Mouse (Mus musculus) kidney, embryonic 16.5 days (tissue): ENCODE data around the gene Yipf2. TPM values are rescaled to one million over a fixed set of nuclear protein-coding genes. Genes with fewer than 3 reads are reported as not detected.

Experiments
- ATAC-seq: fragments of 200-750 bp; cut with Nextera tagmentation; 2 replicates; pipeline ENCODE4 v1.8.0; 2017; ENCODE audit warnings: moderate TSS enrichment; ENCODE audit not compliant: low FRiP score, low TSS enrichment
- H3K27ac ChIP-seq: fragments of 300-500 bp; sonication (generic); 2 replicates; pipeline ENCODE4 v1.5.1; 2014; ENCODE audit warnings: low read length
- H3K27me3 ChIP-seq: fragments of 300-500 bp; sonication (generic); 2 replicates; pipeline ENCODE4 v1.6.1; 2014; ENCODE audit warnings: low read length, control low read depth, mixed read lengths; ENCODE audit not compliant: insufficient read depth
- H3K36me3 ChIP-seq: fragments of 300-500 bp; sonication (generic); 2 replicates; pipeline ENCODE4 v1.6.1; 2014; ENCODE audit warnings: low read length, control low read depth, mixed read lengths; ENCODE audit not compliant: insufficient read depth
- H3K4me1 ChIP-seq: fragments of 300-500 bp; sonication (generic); 2 replicates; pipeline ENCODE4 v1.6.1; 2014; ENCODE audit warnings: low read length, control low read depth, mixed read lengths; ENCODE audit not compliant: insufficient read depth
- H3K4me2 ChIP-seq: fragments of 300-500 bp; sonication (generic); replicated peaks from 2 replicates; pipeline ENCODE4 v1.6.1; 2014; ENCODE audit warnings: low read depth, low read length
- H3K4me3 ChIP-seq: fragments of 300-500 bp; sonication (generic); 2 replicates; pipeline ENCODE4 v1.5.1; 2014; ENCODE audit warnings: mild to moderate bottlenecking, low read length
- H3K9ac ChIP-seq: fragments of 300-500 bp; sonication (generic); replicated peaks from 2 replicates; pipeline ENCODE4 v1.6.1; 2014; ENCODE audit warnings: low read length
- H3K9me3 ChIP-seq: fragments of 300-500 bp; sonication (generic); 2 replicates; pipeline ENCODE4 v1.6.1; 2016; ENCODE audit warnings: low read length, control low read depth
- WGBS: fragments of 180-500 bp; shearing (Covaris S2); extraction: QIAGEN DNeasy Blood & Tissue Kit; methylation state at CpG from one replicate; pipeline ENCODE4 v1.1.7; 2014; 5-methylcytosine and 5-hydroxymethylcytosine counted together
- polyA plus RNA-seq: library from polyadenylated mRNA; unstranded; fragments of >200 nt; fragmentation: Nextera tagmentation; extraction: Ambion mirVana; gene quantifications from 2 replicates; pipeline ENCODE4 v1.2.1, GENCODE M21; 2015

The Yipf2 gene
- polyA plus RNA-seq, 1 experiment from 2014 or later, result 40.1 TPM

GRCm38 (mm10) chr9:21620229-21620628 is 27.6 kb upstream of the Yipf2 start:
- no peaks in the 10 kb centered on the region for H3K9me3 ChIP-seq
- ATAC-seq, result no peak
- H3K4me1 ChIP-seq, result peaks cover 15% of the 10 kb centered on the region
- 85% methylated on average over 4 of the region's 4 CpGs for WGBS
- no peak overlapping the region for H3K4me2 ChIP-seq
- H3K27me3 ChIP-seq, result no peaks in the 10 kb centered on the region
- no peaks in the 10 kb centered on the region for H3K36me3 ChIP-seq
- no peak overlapping the region for H3K9ac ChIP-seq
- H3K27ac ChIP-seq, result no peak overlapping the region
- H3K4me3 ChIP-seq, result no peak overlapping the region

- Histone ChIP-seq H3K27ac (peak overlapping the region; percentile 98), H3K9ac (peak overlapping the region; percentile 95), H3K36me3 (no peaks in the 10 kb centered on the region), H3K4me3 (peak overlapping the region; percentile 90), H3K4me1 (peaks cover 14% of the 10 kb centered on the region), H3K27me3 (no peaks in the 10 kb centered on the region), H3K9me3 (no peaks in the 10 kb centered on the region), H3K4me2 (peak overlapping the region; percentile 67)
- no peak for ATAC-seq
- WGBS, result 5% methylated on average over 10 of the region's 10 CpGs
Measured at GRCm38 (mm10) chr9:21617066-21617465, 24.4 kb upstream of the Yipf2 start.

- H3K4me2 ChIP-seq, result peak overlapping the region; percentile 67
- H3K4me1 ChIP-seq, result peaks cover 14% of the 10 kb centered on the region
- H3K36me3 ChIP-seq, result no peaks in the 10 kb centered on the region
- peak overlapping the region; percentile 90 for H3K4me3 ChIP-seq
- peak; percentile 89 for ATAC-seq
- H3K9me3 ChIP-seq, result no peaks in the 10 kb centered on the region
- peak overlapping the region; percentile 95 for H3K9ac ChIP-seq
- under 1% methylated on average over 56 of the region's 57 CpGs for WGBS
- H3K27me3 ChIP-seq, result no peaks in the 10 kb centered on the region
- H3K27ac ChIP-seq, result peak overlapping the region; percentile 98
Measured at GRCm38 (mm10) chr9:21616232-21616781, 23.7 kb upstream of the Yipf2 start.

- WGBS, result under 1% methylated on average over 28 of the region's 45 CpGs
- Histone ChIP-seq H3K4me1 (peaks cover 14% of the 10 kb centered on the region), H3K9ac (peak within 1 kb of the TSS; percentile 95), H3K27me3 (no peaks in the 10 kb centered on the region), H3K4me3 (peak within 1 kb of the TSS; percentile 90), H3K27ac (peak within 1 kb of the TSS; percentile 98), H3K36me3 (no peaks in the 10 kb centered on the region), H3K4me2 (peak within 1 kb of the TSS; percentile 71), H3K9me3 (no peaks in the 10 kb centered on the region)
- peak; percentile 96 for ATAC-seq
Measured at GRCm38 (mm10) chr9:21615617-21616231, 23.1 kb upstream of the Yipf2 start, which contains the start of gene Smarca4. TSS of gene Smarca4 (plus strand) at chr9:21616169.

- no peaks in the 10 kb centered on the region for H3K36me3 ChIP-seq
- H3K4me3 ChIP-seq, result peak overlapping the region; percentile 90
- peak overlapping the region; percentile 71 for H3K4me2 ChIP-seq
- H3K27ac ChIP-seq, result peak overlapping the region; percentile 98
- no peak for ATAC-seq
- H3K4me1 ChIP-seq, result peaks cover 14% of the 10 kb centered on the region
- 74% methylated on average over 15 of the region's 15 CpGs for WGBS
- no peaks in the 10 kb centered on the region for H3K27me3 ChIP-seq
- no peaks in the 10 kb centered on the region for H3K9me3 ChIP-seq
- H3K9ac ChIP-seq, result peak overlapping the region; percentile 87
Measured at GRCm38 (mm10) chr9:21614864-21615616, 22.4 kb upstream of the Yipf2 start.

- Histone ChIP-seq H3K4me2 (no peak overlapping the region), H3K9me3 (no peaks in the 10 kb centered on the region), H3K9ac (no peak overlapping the region), H3K4me1 (peaks cover 2% of the 10 kb centered on the region; the same call in 1 of the 2 replicates), H3K27ac (no peak overlapping the region), H3K36me3 (no peaks in the 10 kb centered on the region), H3K4me3 (no peak overlapping the region), H3K27me3 (no peaks in the 10 kb centered on the region)
- ATAC-seq, result no peak
- WGBS, result 96% methylated on average over 1 of the region's 1 CpGs
Measured at GRCm38 (mm10) chr9:21609861-21610260, 17.2 kb upstream of the Yipf2 start.

- no peaks in the 10 kb centered on the region for H3K36me3 ChIP-seq
- 90% methylated on average over 1 of the region's 1 CpGs for WGBS
- H3K4me3 ChIP-seq, result no peak overlapping the region
- H3K4me1 ChIP-seq, result no peaks in the 10 kb centered on the region
- H3K4me2 ChIP-seq, result no peak overlapping the region
- no peak overlapping the region for H3K27ac ChIP-seq
- no peaks in the 10 kb centered on the region for H3K9me3 ChIP-seq
- H3K27me3 ChIP-seq, result no peaks in the 10 kb centered on the region
- ATAC-seq, result no peak
- H3K9ac ChIP-seq, result no peak overlapping the region
Measured at GRCm38 (mm10) chr9:21606648-21607047, 14.0 kb upstream of the Yipf2 start.

- H3K27ac ChIP-seq, result no peak overlapping the region
- H3K4me3 ChIP-seq, result no peak overlapping the region
- H3K36me3 ChIP-seq, result no peaks in the 10 kb centered on the region
- no peak for ATAC-seq
- H3K9me3 ChIP-seq, result no peaks in the 10 kb centered on the region
- WGBS, result 75% methylated on average over 5 of the region's 5 CpGs
- H3K4me1 ChIP-seq, result no peaks in the 10 kb centered on the region
- H3K27me3 ChIP-seq, result no peaks in the 10 kb centered on the region
- H3K4me2 ChIP-seq, result no peak overlapping the region
- H3K9ac ChIP-seq, result no peak overlapping the region
Measured at GRCm38 (mm10) chr9:21605865-21606264, 13.2 kb upstream of the Yipf2 start.

- 73% methylated on average over 5 of the region's 5 CpGs for WGBS
- ATAC-seq, result no peak
- no peaks in the 10 kb centered on the region for H3K9me3 ChIP-seq
- H3K4me1 ChIP-seq, result no peaks in the 10 kb centered on the region
- no peak overlapping the region for H3K4me3 ChIP-seq
- no peaks in the 10 kb centered on the region for H3K36me3 ChIP-seq
- H3K27ac ChIP-seq, result no peak overlapping the region
- no peak overlapping the region for H3K4me2 ChIP-seq
- no peak overlapping the region for H3K9ac ChIP-seq
- no peaks in the 10 kb centered on the region for H3K27me3 ChIP-seq
Measured at GRCm38 (mm10) chr9:21604119-21604518, 11.5 kb upstream of the Yipf2 start.
